Mouse (Mus musculus) left cerebral cortex, postnatal 4 days (tissue): ENCODE results near the gene Scube1. TPM values are rescaled to one million over a fixed set of nuclear protein-coding genes. Genes with fewer than 3 reads are reported as not detected.

Source experiments
- DNase-seq: peaks from one replicate; pipeline ENCODE4 v3.0.0-alpha.2; 2022
- intact Hi-C: fragments of 180-260 bp; cut with DNase I; formaldehyde crosslinking; loops from one replicate; pipeline ENCODE4 v1.15.1; 2025
- total RNA-seq, 2 experiments: library from RNA; stranded (reverse); gene quantifications; 2 replicates each; pipeline ENCODE4 v1.2.3; 2021

The Scube1 gene
- total RNA-seq, 2 experiments from 2014 or later, result 61.6 to 73.2 TPM

DNA sequence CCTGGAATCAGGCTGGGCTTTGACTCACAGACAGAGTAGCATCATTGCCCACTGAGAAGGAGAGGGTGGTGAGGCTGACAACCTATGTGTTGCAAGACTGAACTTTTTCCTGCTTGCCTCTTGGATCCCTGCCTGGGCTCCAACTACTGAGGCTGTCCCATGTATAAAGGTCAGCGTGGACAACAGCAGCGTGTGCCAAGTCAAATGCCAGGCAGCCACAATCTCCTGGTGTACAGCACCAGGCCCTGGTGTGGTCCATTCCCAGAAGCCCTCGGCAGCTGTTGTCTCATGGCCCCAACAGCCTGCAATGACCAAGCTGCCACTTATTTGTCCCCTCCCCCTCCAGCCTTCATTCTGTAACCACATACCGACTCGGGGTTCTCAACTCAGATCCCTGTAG, 153.2 kb downstream of the Scube1 start:
- intact Hi-C loops, result no loop called here

DNA sequence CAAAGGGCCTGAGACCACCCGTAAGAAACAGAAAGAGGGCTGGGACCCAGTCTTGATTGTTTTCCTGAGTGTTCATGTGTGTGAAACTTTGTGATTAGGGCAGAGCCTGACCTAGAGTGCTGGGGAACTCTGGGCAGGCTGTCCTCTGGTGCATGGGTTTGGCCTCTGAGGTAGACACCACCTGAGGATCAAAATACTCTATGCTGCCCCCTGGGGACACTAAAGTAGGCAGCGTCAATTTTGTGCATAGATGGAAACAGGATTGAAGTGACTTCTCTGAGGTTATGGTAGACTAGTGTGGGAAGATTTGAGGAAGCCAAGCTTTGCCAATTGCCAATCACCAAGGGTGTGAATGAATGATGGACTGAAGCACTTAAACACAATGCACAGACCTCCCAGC, 154.2 kb downstream of the Scube1 start:
- intact Hi-C loops, result no loop called here
- no peak for DNase-seq

More for the DNA sequence above, 153.2 kb downstream of the Scube1 start:
- DNase-seq, result no peak

DNA sequence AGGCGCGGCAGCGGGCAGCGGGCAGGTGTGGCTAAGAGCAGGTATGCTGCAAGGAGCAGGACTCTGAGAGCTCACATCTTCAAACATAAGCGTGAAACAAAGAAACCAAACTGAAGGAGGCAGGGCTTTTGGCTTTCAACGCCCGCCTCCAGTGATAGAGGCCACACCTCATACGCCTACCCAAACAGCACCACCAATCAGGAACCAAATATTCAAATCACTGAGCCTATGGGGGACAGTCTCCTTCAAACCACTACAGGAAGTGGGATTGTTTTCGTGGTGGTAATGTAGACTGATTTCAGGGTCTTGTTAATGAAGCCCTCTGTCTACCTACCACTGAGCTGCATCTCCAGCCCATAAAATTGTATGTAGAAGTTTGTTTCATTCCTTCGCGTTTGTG, 155.1 kb downstream of the Scube1 start:
- intact Hi-C loops, result no loop called here
- DNase-seq, result no peak

DNA sequence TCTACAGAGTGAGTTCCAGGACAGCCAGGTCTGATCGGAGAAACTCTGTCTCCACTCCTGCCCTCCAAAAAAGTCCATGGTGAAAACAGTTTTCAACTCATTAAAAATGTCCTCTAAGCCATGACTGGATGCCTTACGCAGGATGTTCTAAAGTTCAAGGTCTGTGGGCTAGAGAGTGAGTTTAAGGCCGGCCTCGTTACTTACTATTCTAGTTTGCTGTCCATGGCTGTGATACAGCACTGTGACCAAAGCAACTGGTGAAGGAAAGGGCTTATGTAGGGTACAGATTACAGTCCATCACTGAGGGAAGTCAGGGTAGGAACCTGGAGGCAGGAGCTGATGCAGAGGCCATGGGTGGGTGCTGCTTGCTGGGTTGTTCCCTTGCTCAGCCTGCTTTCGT, 156.3 kb downstream of the Scube1 start:
- intact Hi-C loops, result no loop called here
- no peak for DNase-seq

DNA sequence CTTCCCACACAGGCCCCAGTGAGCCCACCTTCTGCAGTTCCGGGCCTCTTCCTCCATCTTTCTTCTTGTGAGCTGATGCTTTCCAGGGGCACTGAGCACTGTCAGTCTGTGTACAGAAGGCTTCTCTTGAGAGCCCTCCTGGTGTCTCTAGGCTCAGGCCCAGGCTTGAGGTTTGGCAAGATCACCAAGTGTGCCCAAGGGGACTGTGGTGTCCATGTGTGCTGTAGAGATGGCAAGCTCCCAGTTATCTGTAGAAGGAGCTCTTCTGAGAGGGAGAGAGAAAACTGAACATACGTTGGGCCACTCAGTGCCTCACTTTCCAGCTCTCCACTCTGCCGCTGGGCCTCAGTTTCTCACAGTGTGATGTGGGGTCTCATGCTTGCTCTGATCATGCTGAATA, 157.1 kb downstream of the Scube1 start:
- intact Hi-C loops, result no loop called here
- DNase-seq, result no peak

DNA sequence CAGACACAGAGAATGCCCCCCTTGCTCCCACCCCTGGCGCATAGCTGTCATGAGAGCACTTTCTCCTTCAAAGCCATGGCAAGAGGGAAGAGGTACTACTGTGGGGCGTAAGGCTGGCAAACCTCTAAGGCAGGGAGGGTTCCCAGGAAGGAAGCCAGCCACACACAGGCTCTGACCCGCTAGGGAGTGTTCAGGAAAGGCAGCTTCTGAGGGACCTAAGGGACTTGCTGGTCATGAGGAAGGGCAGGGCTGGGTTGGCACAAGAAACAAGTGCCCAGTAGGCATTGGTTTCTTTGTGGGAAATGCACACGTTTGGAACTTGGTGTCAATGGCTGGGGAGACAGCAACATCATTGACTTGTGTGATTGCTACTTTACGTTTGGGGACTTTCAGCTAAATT, 158.8 kb downstream of the Scube1 start:
- intact Hi-C loops, result no loop called here
- no peak for DNase-seq

DNA sequence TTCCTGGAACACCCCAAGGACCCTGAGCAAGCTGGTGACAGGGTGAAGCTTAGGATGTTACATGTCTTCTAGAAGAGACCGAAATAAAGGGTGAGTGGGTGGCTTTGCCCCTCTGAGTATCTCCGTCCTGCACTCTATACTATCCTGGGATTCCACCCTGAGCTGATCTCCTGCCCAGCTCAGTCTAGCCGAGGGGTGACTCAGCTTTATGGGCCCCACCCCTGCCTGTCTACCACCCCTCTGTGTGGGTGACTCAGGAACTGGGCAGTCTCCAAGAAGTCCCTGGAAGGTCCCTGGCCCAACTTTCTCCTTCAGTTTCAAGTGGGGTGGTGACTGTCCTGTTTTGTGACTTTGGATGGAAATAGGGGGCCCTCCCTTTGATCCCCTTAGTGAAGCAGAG, 159.4 kb downstream of the Scube1 start:
- DNase-seq, result no peak
- intact Hi-C loops, result no loop called here

DNA sequence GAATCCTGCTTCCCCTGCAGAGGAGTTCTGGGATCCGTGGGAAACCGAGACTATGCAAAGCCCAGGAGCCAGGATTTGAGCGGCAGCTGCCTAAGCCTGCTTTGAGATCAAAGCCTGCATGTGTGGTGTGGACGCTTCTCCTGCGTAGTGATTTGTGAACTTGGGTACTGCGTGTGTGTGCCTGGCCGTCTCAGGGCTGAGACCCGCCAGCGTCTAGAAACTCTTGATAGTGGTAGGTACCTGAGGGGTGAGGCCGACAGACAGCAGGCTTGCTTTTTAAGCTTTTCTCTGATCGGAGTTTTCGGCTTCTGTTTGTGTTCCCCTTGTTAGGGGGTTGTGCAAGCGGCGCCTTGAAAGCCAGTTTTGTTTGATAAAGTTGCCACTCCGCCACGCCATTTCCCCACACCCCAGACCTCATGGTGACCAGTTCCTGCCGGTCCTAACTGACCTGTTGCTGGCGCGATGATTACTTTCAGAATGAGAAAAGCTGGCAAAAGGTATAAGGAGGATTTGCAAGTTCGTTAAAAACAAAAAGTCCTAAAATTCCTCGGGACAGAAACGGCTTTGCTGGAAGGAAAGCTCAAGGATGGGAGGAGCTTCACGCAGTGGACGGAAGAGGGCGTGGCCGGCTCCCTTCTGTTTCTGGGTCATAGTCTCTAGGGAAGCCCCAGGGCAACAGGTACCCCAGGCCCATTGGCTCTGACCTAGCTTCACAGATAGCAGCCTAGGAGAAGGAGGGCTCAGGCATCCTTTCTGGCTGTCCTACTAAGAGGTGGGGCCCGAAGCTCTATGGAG, 160.8 kb downstream of the Scube1 start:
- intact Hi-C loops, result no loop called here
- DNase-seq, result no peak

DNA sequence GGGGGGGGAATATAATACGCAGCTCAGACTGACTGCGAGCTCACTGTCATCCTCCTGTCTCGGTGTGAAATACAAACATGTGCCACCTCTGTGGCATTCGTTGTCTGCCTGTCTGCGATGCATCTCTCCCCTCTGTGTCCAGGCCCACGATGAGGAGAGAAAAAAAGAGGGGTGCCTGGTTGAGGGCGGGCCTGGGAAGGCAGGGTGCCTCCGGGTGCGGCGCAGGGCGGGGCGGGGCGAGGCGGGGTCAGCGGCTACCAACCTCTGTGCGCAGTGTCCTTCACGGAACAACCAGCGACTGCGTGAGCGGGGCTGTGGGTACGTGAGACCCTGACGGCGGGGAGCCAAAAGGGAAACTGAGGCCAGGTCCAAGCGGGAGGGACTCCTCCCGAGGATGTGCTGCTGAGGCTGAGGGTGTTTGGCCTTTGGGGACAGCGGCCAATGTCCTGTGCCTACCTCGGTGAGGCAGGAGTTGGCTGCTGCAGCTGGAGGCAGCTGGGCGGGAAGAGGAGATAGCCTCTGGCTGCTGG, 161.4 kb downstream of the Scube1 start, which contains the start of the genes Tspo and Mcat:
TSS of gene Tspo (plus strand) at position 266 of the 530 bp plus-strand sequence.
TSS of gene Mcat (minus strand) at position 461 of the 530 bp plus-strand sequence.
- DNase-seq, result peak; percentile 21
- intact Hi-C loops, result no loop called here

DNA sequence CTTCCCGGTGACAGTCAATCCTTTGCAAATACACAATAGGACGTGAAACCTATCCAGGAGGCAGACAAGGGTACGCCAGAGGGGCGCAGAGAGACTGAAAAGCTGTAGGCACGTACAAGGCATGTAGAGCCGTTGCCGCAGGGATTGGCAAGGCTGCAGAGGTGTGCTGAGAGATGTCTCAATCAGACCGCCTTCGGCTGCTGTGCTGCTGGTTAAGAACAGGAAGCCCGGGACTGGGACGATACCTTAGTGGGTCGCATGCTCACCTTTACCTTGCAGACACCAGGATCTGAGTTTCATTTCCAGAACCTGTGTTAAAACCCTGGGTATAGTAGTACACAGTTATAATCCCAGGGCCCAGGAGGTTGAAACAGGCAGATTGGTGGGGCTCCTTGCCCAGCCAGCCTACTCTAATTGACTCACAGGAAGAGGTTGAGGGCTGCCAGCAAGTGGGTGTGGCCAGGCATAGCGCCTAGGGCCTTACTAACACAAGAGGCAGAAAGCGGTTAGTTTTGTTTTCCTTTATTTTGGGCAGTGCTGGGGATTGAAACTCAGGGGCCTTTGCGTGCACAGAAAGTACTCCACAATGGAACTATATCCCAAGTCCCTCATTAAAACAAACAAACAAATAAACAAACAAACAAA, 162.1 kb downstream of the Scube1 start:
- DNase-seq, result peak; percentile 86
- intact Hi-C loops, result no loop called here

DNA sequence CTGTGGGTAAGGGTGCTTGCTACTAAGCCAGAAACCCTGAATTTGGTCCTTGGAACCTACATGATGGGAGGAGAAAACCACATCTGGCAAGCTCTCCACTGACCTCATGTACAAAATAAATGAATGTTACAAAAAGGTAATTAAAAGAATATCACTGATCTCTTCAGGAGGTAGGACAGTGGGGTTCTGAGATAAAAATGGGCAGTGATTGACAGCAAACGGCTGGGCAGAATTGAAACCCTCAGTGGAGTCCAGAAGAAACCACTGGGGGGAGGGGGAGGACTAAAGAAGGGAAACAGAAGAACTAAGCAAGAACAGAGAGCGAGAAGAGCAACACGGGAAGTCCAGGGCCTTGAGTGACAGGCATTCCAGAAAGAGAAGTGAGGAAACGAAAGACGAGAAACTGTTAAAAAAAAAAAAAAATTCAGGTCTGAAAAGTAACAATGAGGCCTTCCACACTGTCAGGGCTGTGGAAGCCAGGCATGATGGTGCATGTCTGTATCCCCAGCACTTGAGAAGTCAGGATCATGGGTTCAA, 163.8 kb downstream of the Scube1 start:
- no peak for DNase-seq
- intact Hi-C loops, result no loop called here

DNA sequence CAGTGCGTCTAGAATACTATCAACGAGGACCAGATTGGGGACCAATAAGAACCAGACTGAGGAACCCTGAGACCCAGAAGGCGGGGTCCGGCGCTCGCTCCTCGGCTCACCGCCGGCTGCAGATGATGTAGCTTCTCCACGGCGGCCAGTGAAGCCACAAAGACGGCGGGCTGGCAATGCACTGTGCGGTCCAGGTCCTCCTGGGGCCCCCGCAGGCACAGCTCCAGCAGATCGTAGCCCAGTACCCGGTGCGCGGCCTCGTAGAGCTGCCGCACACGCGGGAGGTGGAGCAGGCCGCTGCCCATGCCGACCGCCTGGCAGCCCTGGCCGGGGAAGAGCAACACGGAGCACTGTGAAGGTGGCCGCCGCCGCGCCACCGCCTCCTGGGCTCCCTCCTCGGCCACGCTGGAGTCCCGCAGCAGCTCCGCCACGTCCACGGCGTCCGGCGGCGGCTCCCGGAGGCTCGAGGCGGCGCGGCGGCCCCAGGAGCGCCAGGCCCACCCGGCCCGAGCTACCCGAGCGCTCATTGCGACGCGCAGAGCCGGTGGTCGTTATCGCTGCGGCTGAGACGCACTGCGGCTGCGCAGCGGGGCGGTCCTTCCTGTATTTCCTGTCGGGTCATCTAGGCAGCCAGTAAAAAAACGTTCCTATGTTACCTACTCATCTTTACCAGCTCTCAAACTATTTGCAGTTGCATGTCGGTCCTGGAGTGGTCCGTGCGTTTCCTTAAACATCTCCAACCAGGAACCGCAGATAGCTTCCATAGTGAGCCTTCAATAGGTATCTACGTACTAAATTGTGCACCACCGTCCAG, 169.5 kb downstream of the Scube1 start:
- intact Hi-C loops, result no loop called here
- DNase-seq, result peak; percentile 87

Other genes with a start within 250 kb of the Scube1 start
- gene Ttll1, start 214.1 kb downstream of the Scube1 start, total RNA-seq, result 10 to 100 TPM; 70.6 to 71.9 TPM
- gene Bik, start 198.2 kb downstream of the Scube1 start, total RNA-seq, result not detected
- 1 to 10 TPM; 2.9 to 3.8 TPM for gene Tspo, start 161.4 kb downstream of the Scube1 start, total RNA-seq
- 10 to 100 TPM; 31.1 to 34.7 TPM for gene Mcat, start 161.2 kb downstream of the Scube1 start, total RNA-seq
- 10 to 100 TPM; 28.4 to 30.8 TPM for gene Ttll12, start 129.9 kb downstream of the Scube1 start, total RNA-seq
- gene Mpped1, start 54.4 kb upstream of the Scube1 start, total RNA-seq, result 100 to 1,000 TPM; 444 to 539 TPM